Mouse (Mus musculus): Measurements from ENCODE around the gene Crygc. TPM values are rescaled to one million over a fixed set of nuclear protein-coding genes. Genes with fewer than 3 reads are reported as not detected.
"Not testable (repeated sequence)": the region's sequence is repeated elsewhere in the genome, so short reads cannot be mapped to it uniquely, and the experiment has no call there.

Crygc gene
- polyA plus RNA-seq, 1 experiment: not detected

GRCm38 (mm10) chr1:65063352-65063751 lies 10.1 kb downstream of the Crygc start, which contains the start of gene Crygd:
Gene Crygd, minus strand, starts transcription at chr1:65063452.
- DNase-seq (ENCODE audit: extremely low spot score in 1 of 2, low spot score in 1 of 2): no peak

DNA sequence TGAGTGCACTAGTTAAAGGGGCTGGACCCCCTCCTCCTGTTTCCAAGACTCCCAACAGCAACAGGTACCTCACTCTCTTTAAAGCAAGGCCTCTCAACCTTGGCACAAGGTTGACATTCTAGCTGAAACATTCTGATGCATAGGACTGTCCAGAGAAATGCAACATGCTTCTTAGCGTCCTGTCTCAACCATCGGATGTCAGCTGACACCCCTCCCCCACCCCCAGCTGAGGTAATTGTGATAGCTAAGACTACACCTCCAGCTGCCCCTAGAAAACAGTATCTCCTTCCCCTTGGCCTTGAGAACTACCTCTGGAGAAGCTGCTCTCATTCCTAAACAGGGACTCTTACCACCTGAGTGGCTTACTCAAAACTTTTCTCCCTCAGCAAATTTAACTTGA lies 21.3 kb downstream of the Crygc start:
- no peak for DNase-seq (ENCODE audit: extremely low spot score in 1 of 2, low spot score in 1 of 2)

GRCm38 (mm10) chr1:65051696-65052095 lies 21.8 kb downstream of the Crygc start:
- no peak for DNase-seq (ENCODE audit: extremely low spot score in 1 of 2, low spot score in 1 of 2)

GRCm38 (mm10) chr1:65050952-65051351 lies 22.5 kb downstream of the Crygc start, which contains the start of gene Cryge:
Gene Cryge, minus strand, starts transcription at chr1:65051149.
- not testable (repeated sequence) for DNase-seq (ENCODE audit: extremely low spot score in 1 of 2, low spot score in 1 of 2)

DNA sequence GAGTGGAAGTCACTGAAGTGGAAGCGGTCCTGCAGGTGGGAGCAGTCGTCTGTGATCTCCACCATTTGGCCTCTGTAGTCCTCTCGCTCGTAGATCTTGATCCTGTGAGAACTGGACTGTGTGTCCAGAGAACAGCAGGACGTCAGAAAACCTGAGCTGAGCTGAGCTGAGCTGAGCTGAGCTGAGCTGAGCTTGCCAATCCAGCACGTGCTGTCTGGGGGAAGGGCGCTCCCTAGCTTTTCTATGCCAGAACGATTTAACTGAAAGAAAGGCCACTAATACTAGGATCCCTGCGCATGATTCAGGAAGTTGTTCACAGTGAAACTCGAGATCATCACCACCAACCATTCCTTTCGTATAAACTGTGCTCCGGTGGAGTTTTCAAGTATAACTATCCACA lies 24.7 kb downstream of the Crygc start:
- peak; percentile 12 to 39 for DNase-seq (ENCODE audit: extremely low spot score in 1 of 2, low spot score in 1 of 2)

DNA sequence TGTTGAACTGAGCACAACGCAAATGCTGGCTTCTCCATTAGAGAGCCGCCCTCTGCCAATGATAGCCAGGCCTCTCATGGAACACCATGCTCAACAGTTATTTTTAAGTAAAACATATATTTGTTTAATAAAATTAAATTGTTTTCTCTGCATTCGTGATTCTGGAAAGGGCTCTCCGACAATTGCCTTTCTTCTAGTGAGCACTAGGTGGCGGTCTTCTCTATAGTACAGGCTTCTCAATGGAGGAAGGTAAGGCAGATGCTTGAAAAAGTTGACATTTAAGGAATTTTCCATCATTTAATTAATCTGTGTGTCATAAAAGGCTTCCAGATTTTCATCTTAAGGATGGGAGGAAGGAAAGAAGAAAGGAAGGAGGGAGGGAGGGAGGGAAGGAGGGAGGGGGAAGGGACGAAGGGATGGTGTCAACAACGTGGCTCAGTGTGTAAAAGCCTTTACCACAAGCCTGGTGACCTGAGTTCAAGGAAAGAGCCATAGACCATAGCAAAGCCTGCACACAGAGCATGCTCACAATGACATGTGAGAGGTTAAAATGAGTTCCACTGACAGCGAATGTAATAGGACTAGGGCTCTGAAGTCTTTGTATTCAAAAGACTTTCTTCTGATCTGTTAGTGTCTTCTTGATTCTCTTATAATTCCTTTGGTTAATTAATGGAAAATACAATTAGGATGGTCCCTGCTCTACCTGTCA lies 26.9 kb downstream of the Crygc start:
- peak; percentile 8 to 69 for DNase-seq (ENCODE audit: extremely low spot score in 1 of 2, low spot score in 1 of 2)

GRCm38 (mm10) chr1:65043433-65043832 lies 30.1 kb downstream of the Crygc start:
- DNase-seq (ENCODE audit: extremely low spot score in 1 of 2, low spot score in 1 of 2): no peak

DNA sequence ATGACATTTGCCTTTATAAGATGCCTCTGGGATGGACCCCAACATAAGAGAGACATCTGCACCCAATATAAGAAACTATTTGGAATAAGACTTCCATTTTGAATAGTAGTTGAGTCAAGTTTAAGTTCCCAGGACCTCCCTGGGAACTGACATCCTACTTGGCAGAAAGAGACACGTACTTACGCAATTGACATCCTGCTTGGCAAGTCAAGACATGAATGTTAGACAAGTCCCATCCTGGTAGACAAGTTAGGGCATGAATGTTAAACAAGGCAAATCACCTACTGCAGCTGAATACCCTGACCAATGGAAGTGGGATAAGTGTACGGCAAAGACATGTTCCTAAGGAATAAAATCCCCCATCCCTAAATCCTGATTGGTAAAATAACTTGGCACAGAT lies 31.7 kb downstream of the Crygc start:
- DNase-seq (ENCODE audit: extremely low spot score in 1 of 2, low spot score in 1 of 2): no peak

DNA sequence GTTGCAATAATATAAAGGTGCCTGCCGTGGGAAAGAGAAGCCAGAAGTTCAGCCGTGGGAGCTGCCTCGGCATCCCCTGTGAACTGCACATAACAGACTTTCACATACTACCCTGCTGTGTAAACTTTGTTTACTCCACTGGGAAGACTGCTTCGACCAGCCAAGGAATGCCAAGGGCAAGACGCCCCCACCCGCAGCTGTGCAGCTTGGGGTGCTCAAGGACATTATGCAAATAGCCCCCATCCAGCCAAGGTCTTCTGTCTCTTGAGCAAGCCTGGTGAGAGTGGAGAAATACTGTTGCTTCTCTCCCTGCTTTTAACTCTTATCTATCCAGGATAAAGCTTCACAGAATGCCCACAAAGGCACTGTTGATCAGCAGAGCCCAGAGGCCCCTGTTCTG lies 32.7 kb downstream of the Crygc start:
- no peak for DNase-seq (ENCODE audit: extremely low spot score in 1 of 2, low spot score in 1 of 2)

- no peak for DNase-seq (ENCODE audit: extremely low spot score in 1 of 2, low spot score in 1 of 2)
These were observed 33.8 kb downstream of the Crygc start for GRCm38 (mm10) chr1:65039679-65040078.

- DNase-seq (ENCODE audit: extremely low spot score in 1 of 2, low spot score in 1 of 2): no peak
These were observed 35.9 kb downstream of the Crygc start for GRCm38 (mm10) chr1:65037542-65037941.

DNA sequence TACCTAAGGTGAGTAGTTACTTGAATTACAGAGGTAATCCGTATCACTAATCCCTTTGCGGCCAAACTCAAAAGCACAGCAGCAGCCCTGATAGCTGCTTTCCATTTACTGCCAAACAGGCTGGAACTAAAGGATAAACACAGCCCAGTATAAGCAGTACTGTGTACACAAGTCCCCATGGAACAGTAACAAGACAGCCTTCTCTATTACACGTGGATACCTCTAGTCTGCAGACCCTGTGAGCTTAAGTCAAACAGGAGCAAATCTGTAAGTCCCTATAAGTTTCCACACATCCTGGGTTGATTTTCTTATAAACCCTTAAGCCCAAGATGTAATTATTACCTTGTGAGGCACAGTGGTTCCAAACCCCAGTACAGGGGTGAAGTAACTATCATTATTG lies 38.0 kb downstream of the Crygc start:
- DNase-seq (ENCODE audit: extremely low spot score in 1 of 2, low spot score in 1 of 2): no peak

DNA sequence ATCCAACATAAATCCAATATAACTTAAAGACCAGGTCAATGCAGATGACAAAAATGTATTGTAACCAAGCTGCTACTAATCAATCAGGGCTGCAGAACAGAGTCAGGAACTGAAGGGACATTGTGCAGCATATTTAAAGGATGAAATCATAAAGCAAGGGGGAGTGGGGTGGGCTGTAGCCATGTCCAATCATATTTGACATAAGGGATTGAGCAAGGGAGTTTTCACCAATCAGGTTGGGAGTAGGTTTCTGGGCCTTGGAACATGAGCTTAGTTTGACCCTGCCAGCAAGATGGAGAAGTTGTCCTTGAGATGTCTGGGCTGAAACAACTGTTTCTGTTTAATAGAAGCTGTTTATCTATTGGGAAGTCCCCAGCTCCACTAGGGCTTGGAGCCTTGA lies 40.8 kb downstream of the Crygc start, which contains the start of gene Akr1cl:
Gene Akr1cl (minus strand): TSS at position 119 of the 400 bp plus-strand sequence.
- no peak for DNase-seq (ENCODE audit: extremely low spot score in 1 of 2, low spot score in 1 of 2)

GRCm38 (mm10) chr1:65028206-65028605 lies 45.3 kb downstream of the Crygc start:
- no peak for DNase-seq (ENCODE audit: extremely low spot score in 1 of 2, low spot score in 1 of 2)

Other genes starting within 250 kb of the Crygc start
- 13.3 and 15.1 TPM in 2 replicates for gene Plekhm3, start 116.9 kb downstream of the Crygc start, polyA plus RNA-seq (2012; rRNA removed)
- not detected in 2 replicates for gene Akr1cl, start 40.9 kb downstream of the Crygc start, polyA plus RNA-seq (2012; rRNA removed)
- gene Cryge, start 22.5 kb downstream of the Crygc start, polyA plus RNA-seq (2012; rRNA removed): not detected in 2 replicates
- gene Crygd, start 10.2 kb downstream of the Crygc start, polyA plus RNA-seq (2012; rRNA removed): not detected in 2 replicates
- gene Crygb, start 8.6 kb upstream of the Crygc start, polyA plus RNA-seq (2012; rRNA removed): not detected in 2 replicates
- 1.4 and 1.7 TPM in 2 replicates for gene Cryga, start 29.7 kb upstream of the Crygc start, polyA plus RNA-seq (2012; rRNA removed)
- gene Gm28845, start 45.9 kb upstream of the Crygc start, polyA plus RNA-seq (2012; rRNA removed): 0.99 and 1.9 TPM in 2 replicates
- gene D630023F18Rik, start 49.5 kb upstream of the Crygc start, polyA plus RNA-seq (2012; rRNA removed): 7.1 and 9.2 TPM in 2 replicates
- gene Idh1, start 112.8 kb upstream of the Crygc start, polyA plus RNA-seq (2012; rRNA removed): 38.6 and 47.7 TPM in 2 replicates
- gene Pikfyve, start 113.0 kb upstream of the Crygc start, polyA plus RNA-seq (2012; rRNA removed): 12.1 and 13.9 TPM in 2 replicates
- gene Pth2r, start 208.4 kb upstream of the Crygc start, polyA plus RNA-seq (2012; rRNA removed): 0.74 and 1.9 TPM in 2 replicates